Mouse (Mus musculus) lung, embryonic 16.5 days (tissue): Measurements from ENCODE around the gene Gm49387. TPM values are rescaled to one million over a fixed set of nuclear protein-coding genes. Genes with fewer than 3 reads are reported as not detected.

Experiments used
- polyA plus RNA-seq: library from polyadenylated mRNA; unstranded; fragments of >200 nt; fragmentation: Nextera tagmentation; extraction: Ambion mirVana; gene quantifications from 2 replicates; pipeline ENCODE4 v1.2.1, GENCODE M21; 2015

Gm49387 gene
- polyA plus RNA-seq, 1 experiment from 2014 or later: 1.6 TPM

Other genes with a start within 250 kb of the Gm49387 start
- gene Sh3bp5, start 204.8 kb downstream of the Gm49387 start, polyA plus RNA-seq: 26.1 and 27.3 TPM in 2 replicates
- 21.0 and 21.3 TPM in 2 replicates for gene Eaf1, start 146.5 kb downstream of the Gm49387 start, polyA plus RNA-seq
- 50.3 and 54.3 TPM in 2 replicates for gene Mettl6, start 145.8 kb downstream of the Gm49387 start, polyA plus RNA-seq
- 1.2 and 1.6 TPM in 2 replicates for gene Colq, start 49.5 kb downstream of the Gm49387 start, polyA plus RNA-seq
- 27.8 and 28.6 TPM in 2 replicates for gene Btd, start 150 bp upstream of the Gm49387 start, polyA plus RNA-seq
- gene Hacl1, start 408 bp upstream of the Gm49387 start, polyA plus RNA-seq: 11.4 and 12.7 TPM in 2 replicates
- 7.0 TPM in 2 replicates for gene Ankrd28, start 189.8 kb upstream of the Gm49387 start, polyA plus RNA-seq